Mouse (Mus musculus) cortical plate, adult 2 months (tissue): ENCODE data around the gene Adam19.

Experiments
- CTCF ChIP-seq: fragments of 200-500 bp; IDR thresholded peaks from 2 replicates; pipeline ENCODE4 v1.5.1; 2011; ENCODE audit warnings: mild to moderate bottlenecking, control low read depth, low read length; ENCODE audit not compliant: insufficient read depth; ENCODE audit errors: extremely low read depth
- POLR2A ChIP-seq: fragments of 200-500 bp; IDR thresholded peaks from 2 replicates; pipeline ENCODE4 v1.6.1; 2011; ENCODE audit warnings: mild to moderate bottlenecking, low read length, control low read depth; ENCODE audit not compliant: insufficient read depth; ENCODE audit errors: extremely low read depth

GRCm38 (mm10) chr11:46115411-46116173, 59.8 kb downstream of the Adam19 start:
- TF ChIP-seq POLR2A (no peak), CTCF (no peak)
